Mouse (Mus musculus) kidney, postnatal 4 days (tissue): ENCODE results near the gene Cavin1.

ENCODE experiments used
- DNase-seq, 2 experiments: peaks; one replicate each; pipeline ENCODE4 v3.0.0; 2021; ENCODE audit warnings: mixed read lengths in 2 of 2

Gene Cavin1

GRCm38 (mm10) chr11:100980438-100980837, 9.8 kb upstream of the Cavin1 start:
- DNase-seq: no peak

- DNase-seq: peak; percentile 46 to 54
Measured at GRCm38 (mm10) chr11:100979887-100980286, 9.2 kb upstream of the Cavin1 start.

GRCm38 (mm10) chr11:100975241-100975640, 4.6 kb upstream of the Cavin1 start:
- peak in 1 of 2 experiments; percentile 63 for DNase-seq

- no peak for DNase-seq
Measured at GRCm38 (mm10) chr11:100974381-100974970, 3.8 kb upstream of the Cavin1 start.

GRCm38 (mm10) chr11:100973245-100973644, 2.6 kb upstream of the Cavin1 start:
- DNase-seq: no peak

GRCm38 (mm10) chr11:100971455-100971854, 768 bp upstream of the Cavin1 start:
- DNase-seq: no peak

GRCm38 (mm10) chr11:100969744-100970556, 737 bp downstream of the Cavin1 start:
- peak; percentile 61 to 75 for DNase-seq

- DNase-seq: peak; percentile 43 to 52
Measured at GRCm38 (mm10) chr11:100969189-100969743, 1.4 kb downstream of the Cavin1 start.

GRCm38 (mm10) chr11:100968501-100968900, 2.2 kb downstream of the Cavin1 start:
- no peak for DNase-seq

- DNase-seq: no peak
Measured at GRCm38 (mm10) chr11:100967881-100968420, 2.7 kb downstream of the Cavin1 start.

GRCm38 (mm10) chr11:100967376-100967775, 3.3 kb downstream of the Cavin1 start:
- DNase-seq: no peak

- DNase-seq: no peak
Measured at GRCm38 (mm10) chr11:100965760-100966159, 4.9 kb downstream of the Cavin1 start.

- no peak for DNase-seq
Measured at GRCm38 (mm10) chr11:100964901-100965542, 5.7 kb downstream of the Cavin1 start.

GRCm38 (mm10) chr11:100964180-100964579, 6.5 kb downstream of the Cavin1 start:
- DNase-seq: no peak

- DNase-seq: peak in 1 of 2 experiments; percentile 23
Measured at GRCm38 (mm10) chr11:100963647-100964046, 7.0 kb downstream of the Cavin1 start.

- DNase-seq: no peak
Measured at GRCm38 (mm10) chr11:100962371-100962911, 8.2 kb downstream of the Cavin1 start.

- peak; percentile 58 to 65 for DNase-seq
Measured at GRCm38 (mm10) chr11:100960540-100960939, 10.1 kb downstream of the Cavin1 start.

GRCm38 (mm10) chr11:100959826-100960225, 10.9 kb downstream of the Cavin1 start:
- DNase-seq: no peak

- peak; percentile 83 to 86 for DNase-seq
Measured at GRCm38 (mm10) chr11:100959464-100959810, 11.2 kb downstream of the Cavin1 start.

GRCm38 (mm10) chr11:100958613-100959463, 11.8 kb downstream of the Cavin1 start:
- peak in 1 of 2 experiments; percentile 40 for DNase-seq

- no peak for DNase-seq
Measured at GRCm38 (mm10) chr11:100957915-100958469, 12.7 kb downstream of the Cavin1 start.

GRCm38 (mm10) chr11:100957244-100957643, 13.4 kb downstream of the Cavin1 start:
- peak; percentile 96 to 99 for DNase-seq
